Mouse (Mus musculus) neutrophil, adult 5-6 weeks (primary cell): ENCODE data around the gene Fgf9. TPM values are rescaled to one million over a fixed set of nuclear protein-coding genes. Genes with fewer than 3 reads are reported as not detected.

Experiments used
- ATAC-seq: fragments of 151-379, 151-347 bp; 2 replicates; pipeline ENCODE4 v1.8.0; 2017; ENCODE audit warnings: mild to moderate bottlenecking, moderate TSS enrichment; ENCODE audit not compliant: insufficient number of reproducible peaks, poor library complexity, low FRiP score, severe bottlenecking; ENCODE audit errors: extremely low read depth
- total RNA-seq: library from RNA; stranded (forward); fragments of 200-1000 nt; gene quantifications from 2 replicates; pipeline ENCODE4 v1.2.3, GENCODE M21; 2017

The Fgf9 gene
- total RNA-seq, 1 experiment from 2014 or later: not detected

GRCm38 (mm10) chr14:58081955-58082354 lies 11.6 kb downstream of the Fgf9 start:
- ATAC-seq: no peak

- no peak for ATAC-seq
Observed at GRCm38 (mm10) chr14:58084240-58084639, 13.9 kb downstream of the Fgf9 start.

- ATAC-seq: no peak
Observed at GRCm38 (mm10) chr14:58087326-58087725, 17.0 kb downstream of the Fgf9 start.

GRCm38 (mm10) chr14:58089486-58089885 lies 19.1 kb downstream of the Fgf9 start:
- no peak for ATAC-seq

GRCm38 (mm10) chr14:58091321-58091720 lies 21.0 kb downstream of the Fgf9 start:
- ATAC-seq: no peak

GRCm38 (mm10) chr14:58099599-58099998 lies 29.3 kb downstream of the Fgf9 start:
- no peak for ATAC-seq

- ATAC-seq: no peak
Observed at GRCm38 (mm10) chr14:58101298-58101697, 31.0 kb downstream of the Fgf9 start.

- no peak for ATAC-seq
Observed at GRCm38 (mm10) chr14:58104266-58104665, 33.9 kb downstream of the Fgf9 start.

GRCm38 (mm10) chr14:58105596-58105995 lies 35.2 kb downstream of the Fgf9 start:
- no peak for ATAC-seq

GRCm38 (mm10) chr14:58109601-58110000 lies 39.3 kb downstream of the Fgf9 start:
- ATAC-seq: no peak

GRCm38 (mm10) chr14:58111562-58111961 lies 41.2 kb downstream of the Fgf9 start:
- ATAC-seq: no peak

- no peak for ATAC-seq
Observed at GRCm38 (mm10) chr14:58112341-58112740, 42.0 kb downstream of the Fgf9 start.

- no peak for ATAC-seq
Observed at GRCm38 (mm10) chr14:58113180-58113579, 42.8 kb downstream of the Fgf9 start.

- no peak for ATAC-seq
Observed at GRCm38 (mm10) chr14:58114146-58114545, 43.8 kb downstream of the Fgf9 start.

GRCm38 (mm10) chr14:58124625-58125024 lies 54.3 kb downstream of the Fgf9 start:
- ATAC-seq: no peak

- no peak for ATAC-seq
Observed at GRCm38 (mm10) chr14:58126508-58126907, 56.2 kb downstream of the Fgf9 start.

- no peak for ATAC-seq
Observed at GRCm38 (mm10) chr14:58139506-58140055, 69.2 kb downstream of the Fgf9 start.

GRCm38 (mm10) chr14:58149637-58150470 lies 79.5 kb downstream of the Fgf9 start:
- no peak for ATAC-seq

- ATAC-seq: no peak
Observed at GRCm38 (mm10) chr14:58150471-58150855, 80.1 kb downstream of the Fgf9 start.

GRCm38 (mm10) chr14:58152110-58152509 lies 81.8 kb downstream of the Fgf9 start:
- ATAC-seq: no peak
